Mouse (Mus musculus) heart, embryonic 14.5 days (tissue): ENCODE results near the gene Tuft1. TPM values are rescaled to one million over a fixed set of nuclear protein-coding genes. Genes with fewer than 3 reads are reported as not detected.

Experiments
- ATAC-seq: fragments of 200-750 bp; cut with Nextera tagmentation; 2 replicates; pipeline ENCODE4 v1.8.0; 2017; ENCODE audit warnings: low read depth, moderate TSS enrichment; ENCODE audit not compliant: insufficient number of reproducible peaks, insufficient read depth, low FRiP score
- H3K27ac ChIP-seq, 2 experiments: fragments of 200-500 bp in 1 of 2; fragments of 300-500 bp in 1 of 2; sonication (generic) in 1 of 2; replicated peaks in 1 of 2; 2 replicates each; pipeline ENCODE4 v1.5.1; 2012 to 2014; ENCODE audit warnings: low read depth in 2 of 2, low read length in 2 of 2, control low read depth in 1 of 2, mild to moderate bottlenecking in 1 of 2, mixed read lengths in 1 of 2; ENCODE audit not compliant: control insufficient read depth in 1 of 2, insufficient read depth in 1 of 2
- H3K27me3 ChIP-seq: fragments of 300-500 bp; sonication (generic); 2 replicates; pipeline ENCODE4 v1.6.1; 2014; ENCODE audit warnings: mild to moderate bottlenecking, low read length, control low read depth; ENCODE audit not compliant: control insufficient read depth, insufficient read depth
- H3K36me3 ChIP-seq: fragments of 300-500 bp; sonication (generic); 2 replicates; pipeline ENCODE4 v1.6.1; 2014; ENCODE audit warnings: mild to moderate bottlenecking, control low read depth, low read length, mixed read lengths; ENCODE audit not compliant: control insufficient read depth, insufficient read depth
- H3K4me1 ChIP-seq, 2 experiments: fragments of 200-500 bp in 1 of 2; fragments of 300-500 bp in 1 of 2; sonication (generic) in 1 of 2; 2 replicates each; pipeline ENCODE4 v1.6.1; 2012 to 2014; ENCODE audit warnings: low read length in 2 of 2, control low read depth in 1 of 2, mixed read lengths in 1 of 2; ENCODE audit not compliant: control insufficient read depth in 2 of 2, insufficient read depth in 2 of 2
- H3K4me2 ChIP-seq: fragments of 300-500 bp; sonication (generic); 2 replicates; pipeline ENCODE4 v1.6.1; 2014; ENCODE audit warnings: mild to moderate bottlenecking, low read length
- H3K4me3 ChIP-seq, 2 experiments: fragments of 200-500 bp in 1 of 2; fragments of 300-500 bp in 1 of 2; sonication (generic) in 1 of 2; 2 replicates each; pipeline ENCODE4 v1.5.1; 2012 to 2014; ENCODE audit warnings: low read length in 2 of 2, mild to moderate bottlenecking in 2 of 2, control low read depth in 1 of 2, low read depth in 1 of 2, moderate library complexity in 1 of 2; ENCODE audit not compliant: control insufficient read depth in 1 of 2, insufficient read depth in 1 of 2
- H3K9ac ChIP-seq: fragments of 300-500 bp; sonication (generic); 2 replicates; pipeline ENCODE4 v1.6.1; 2014; ENCODE audit warnings: mild to moderate bottlenecking, low read length
- H3K9me3 ChIP-seq: fragments of 300-500 bp; sonication (generic); 2 replicates; pipeline ENCODE4 v1.6.1; 2016; ENCODE audit warnings: low read length, control low read depth; ENCODE audit not compliant: control insufficient read depth
- WGBS: fragments of 180-500 bp; shearing (Covaris S2); extraction: QIAGEN DNeasy Blood & Tissue Kit; methylation state at CpG from one replicate; pipeline ENCODE4 v1.1.7; 2014; 5-methylcytosine and 5-hydroxymethylcytosine counted together
- polyA plus RNA-seq: library from polyadenylated mRNA; unstranded; fragments of >200 nt; fragmentation: Nextera tagmentation; extraction: Ambion mirVana; gene quantifications from 2 replicates; pipeline ENCODE4 v1.2.1, GENCODE M21; 2014

The Tuft1 gene
- polyA plus RNA-seq, 1 experiment from 2014 or later, result 7.1 TPM

DNA sequence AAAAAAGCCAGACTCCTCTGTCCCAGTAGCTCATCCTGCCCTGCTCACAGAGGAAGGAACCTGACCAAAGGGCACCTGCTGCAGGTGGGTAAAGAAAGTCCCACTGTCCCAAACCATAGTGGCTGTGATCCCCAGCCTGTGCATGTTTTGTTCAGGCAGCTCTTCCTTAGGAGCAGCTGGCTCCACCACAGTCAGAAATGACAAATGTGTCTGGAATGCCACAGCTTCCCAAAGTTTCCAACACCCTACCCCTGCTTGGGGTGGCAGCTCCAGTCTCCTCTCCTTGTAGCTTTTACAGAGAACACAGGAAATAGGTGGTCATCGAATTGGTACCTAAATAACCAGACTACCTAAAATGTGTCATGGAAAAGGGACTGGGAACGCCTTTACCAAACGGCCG lies 34.4 kb downstream of the Tuft1 start:
- 79% methylated on average over 4 of the region's 4 CpGs for WGBS
- Histone ChIP-seq H3K4me1 (peaks cover 19 to 24% of the 10 kb centered on the region in 2 experiments), H3K9me3 (no peaks in the 10 kb centered on the region), H3K27me3 (no peaks in the 10 kb centered on the region), H3K4me3 (no peak overlapping the region), H3K36me3 (no peaks in the 10 kb centered on the region), H3K9ac (no peak overlapping the region), H3K4me2 (no peak overlapping the region), H3K27ac (no peak overlapping the region)
- no peak for ATAC-seq

- Histone ChIP-seq H3K4me2 (no peak overlapping the region), H3K27ac (peak overlapping the region; percentile 17 to 69; a peak in 2 of 4 replicates), H3K4me3 (no peak overlapping the region), H3K27me3 (no peaks in the 10 kb centered on the region), H3K9ac (no peak overlapping the region), H3K9me3 (no peaks in the 10 kb centered on the region), H3K36me3 (no peaks in the 10 kb centered on the region), H3K4me1 (peaks cover 19 to 24% of the 10 kb centered on the region in 2 experiments)
- ATAC-seq, result no peak
- 76% methylated on average over 10 of the region's 10 CpGs for WGBS
Observed at GRCm38 (mm10) chr3:94622550-94622949, 36.1 kb downstream of the Tuft1 start.

DNA sequence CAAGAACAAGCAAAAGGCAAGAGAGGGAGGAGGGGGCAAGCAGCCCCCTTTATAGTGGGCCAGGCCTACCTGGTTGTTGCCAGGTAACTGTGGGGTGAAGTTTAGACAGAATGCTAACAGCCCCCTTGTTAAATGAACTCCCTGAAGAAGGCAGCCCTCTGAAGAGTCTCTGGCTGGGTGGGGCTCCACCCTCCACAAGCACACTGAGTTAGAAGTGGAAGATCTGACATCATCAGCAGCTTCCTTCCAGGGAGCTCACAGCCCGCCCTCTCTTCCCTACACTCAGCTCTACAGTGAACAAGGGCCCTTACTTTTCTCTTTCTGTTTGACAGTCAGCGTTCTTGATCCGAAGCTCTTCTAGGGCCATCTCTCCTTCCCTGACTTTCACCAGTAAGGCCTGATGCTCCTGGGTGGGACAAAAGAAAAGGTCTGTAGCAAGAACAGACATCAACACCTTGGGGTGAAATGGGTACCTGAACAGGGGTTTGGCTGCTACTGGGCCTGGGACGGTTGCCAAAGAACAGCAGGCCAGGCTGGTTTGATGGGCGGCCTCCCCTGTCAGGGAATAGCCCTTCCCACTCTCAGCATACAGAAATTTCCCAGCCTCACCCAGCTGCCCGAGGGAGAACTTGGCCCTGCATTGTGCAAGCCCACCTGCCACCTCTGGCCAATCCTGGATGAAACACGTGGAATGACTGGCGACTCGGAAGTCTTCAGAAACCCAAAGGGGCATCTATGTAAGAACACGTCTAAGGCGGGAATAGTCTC lies 36.7 kb downstream of the Tuft1 start:
- Histone ChIP-seq H3K9ac (peak overlapping the region; percentile 1; the same call in 1 of the 2 replicates), H3K4me2 (no peak overlapping the region; the same call in 1 of the 2 replicates), H3K9me3 (no peaks in the 10 kb centered on the region), H3K36me3 (no peaks in the 10 kb centered on the region), H3K27ac (peak overlapping the region; percentile 63 to 69), H3K4me3 (no peak overlapping the region), H3K4me1 (peaks cover 19 to 24% of the 10 kb centered on the region in 2 experiments), H3K27me3 (no peaks in the 10 kb centered on the region)
- WGBS, result 54% methylated on average over 11 of the region's 11 CpGs
- peak; percentile 80 for ATAC-seq

DNA sequence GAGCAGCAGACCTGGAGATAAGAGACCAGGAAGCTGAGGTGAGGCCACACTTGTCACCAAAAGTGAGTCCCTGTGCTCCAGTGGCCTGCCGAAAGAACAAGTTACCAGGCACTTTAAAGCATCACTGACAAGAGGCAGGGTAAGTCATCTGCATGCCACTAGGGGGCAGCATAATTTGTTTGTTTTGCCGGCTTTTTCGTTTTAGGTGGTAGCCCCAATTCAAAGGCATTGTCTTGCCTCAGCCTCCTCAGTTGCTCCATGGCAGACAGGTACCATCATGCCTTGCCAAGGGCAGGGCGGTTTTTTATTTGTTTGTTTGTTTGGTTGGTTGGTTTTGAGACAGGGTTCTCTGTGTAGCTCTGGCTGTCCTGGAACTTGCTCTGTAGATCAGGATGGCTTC lies 42.0 kb downstream of the Tuft1 start:
- no peak overlapping the region for H3K27ac ChIP-seq
- no peak for ATAC-seq
- no peak overlapping the region for H3K4me3 ChIP-seq
- H3K27me3 ChIP-seq, result no peaks in the 10 kb centered on the region
- H3K9ac ChIP-seq, result no peak overlapping the region
- H3K4me2 ChIP-seq, result no peak overlapping the region
- 72% methylated on average over 4 of the region's 4 CpGs for WGBS
- peaks cover 7 to 11% of the 10 kb centered on the region in 2 experiments; a peak in 3 of 4 replicates for H3K4me1 ChIP-seq
- no peaks in the 10 kb centered on the region for H3K9me3 ChIP-seq
- no peaks in the 10 kb centered on the region for H3K36me3 ChIP-seq

GRCm38 (mm10) chr3:94613258-94613878 lies 45.3 kb downstream of the Tuft1 start:
- no peaks in the 10 kb centered on the region for H3K9me3 ChIP-seq
- no peak overlapping the region for H3K9ac ChIP-seq
- H3K4me2 ChIP-seq, result no peak overlapping the region
- H3K27ac ChIP-seq, result no peak overlapping the region
- no peaks in the 10 kb centered on the region for H3K36me3 ChIP-seq
- peaks cover 3 to 9% of the 10 kb centered on the region in 2 experiments; a peak in 2 of 4 replicates for H3K4me1 ChIP-seq
- no peak overlapping the region for H3K4me3 ChIP-seq
- 60% methylated on average over 7 of the region's 7 CpGs for WGBS
- no peaks in the 10 kb centered on the region for H3K27me3 ChIP-seq
- ATAC-seq, result no peak

- Histone ChIP-seq H3K9me3 (no peaks in the 10 kb centered on the region), H3K27me3 (no peaks in the 10 kb centered on the region), H3K27ac (no peak overlapping the region), H3K4me2 (no peak overlapping the region), H3K36me3 (no peaks in the 10 kb centered on the region), H3K9ac (no peak overlapping the region), H3K4me1 (peaks cover 3 to 9% of the 10 kb centered on the region in 2 experiments; a peak in 2 of 4 replicates), H3K4me3 (no peak overlapping the region)
- ATAC-seq, result no peak
- WGBS, result 88% methylated on average over 1 of the region's 1 CpGs
Observed at GRCm38 (mm10) chr3:94612274-94612673, 46.4 kb downstream of the Tuft1 start.

DNA sequence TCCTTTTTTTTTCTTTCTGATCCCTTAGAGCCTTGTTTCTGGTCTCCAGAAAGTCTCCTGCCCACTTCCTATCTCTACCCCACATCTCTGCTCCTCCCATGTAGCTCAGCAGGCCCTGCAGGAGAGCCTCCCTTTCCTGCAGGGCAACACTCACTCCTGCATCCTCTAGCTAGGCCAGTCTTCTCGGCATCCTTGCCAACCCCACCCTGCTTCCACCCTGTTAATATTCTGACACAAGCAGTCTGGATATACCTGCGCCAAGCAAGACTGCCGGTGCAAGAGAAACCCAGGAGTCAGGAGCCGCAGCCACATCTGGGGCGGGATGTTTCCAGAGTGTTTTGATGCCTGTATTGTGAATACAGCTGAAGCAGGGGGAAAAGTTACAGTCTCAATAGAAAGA lies 46.8 kb downstream of the Tuft1 start:
- ATAC-seq, result no peak
- no peaks in the 10 kb centered on the region for H3K36me3 ChIP-seq
- no peaks in the 10 kb centered on the region for H3K27me3 ChIP-seq
- no peak overlapping the region for H3K9ac ChIP-seq
- no peak overlapping the region for H3K4me2 ChIP-seq
- no peak overlapping the region for H3K4me3 ChIP-seq
- H3K4me1 ChIP-seq, result peaks cover 3 to 9% of the 10 kb centered on the region in 2 experiments; a peak in 2 of 4 replicates
- H3K27ac ChIP-seq, result no peak overlapping the region
- H3K9me3 ChIP-seq, result no peaks in the 10 kb centered on the region
- WGBS, result 69% methylated on average over 5 of the region's 5 CpGs
